Mouse (Mus musculus) CD8-positive naive resting alpha-beta T cell, adult 2 months (primary cell): ENCODE measurements around the gene Chrm5.

Experiments
- DNase-seq, 2 experiments: peaks; one replicate each; pipeline ENCODE4 v3.0.0; 2022; ENCODE audit warnings: low read depth in 2 of 2, low spot score in 2 of 2

Chrm5 gene

DNA sequence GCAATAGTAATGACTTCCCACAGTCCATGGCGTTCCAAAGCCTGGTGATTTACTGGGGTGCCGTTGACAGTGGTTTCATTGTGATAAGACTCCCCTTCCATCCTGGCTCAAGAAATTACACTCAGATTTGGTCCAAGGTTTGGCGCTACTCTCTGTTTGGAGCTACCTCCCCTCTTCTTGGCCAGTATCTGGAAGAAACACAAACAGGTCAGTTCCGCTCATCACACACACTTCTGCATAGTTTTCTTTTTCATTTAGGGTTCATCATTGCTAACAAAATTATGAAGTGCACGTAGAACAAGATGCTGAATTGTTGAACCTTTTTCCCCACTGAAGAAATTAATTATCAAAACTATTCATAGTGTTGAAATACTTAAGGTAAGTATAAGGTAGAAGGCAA is at the start of gene Chrm5:
Gene Chrm5, minus strand, starts transcription at position 101 of the 400 bp plus-strand sequence.
- DNase-seq = no peak

DNA sequence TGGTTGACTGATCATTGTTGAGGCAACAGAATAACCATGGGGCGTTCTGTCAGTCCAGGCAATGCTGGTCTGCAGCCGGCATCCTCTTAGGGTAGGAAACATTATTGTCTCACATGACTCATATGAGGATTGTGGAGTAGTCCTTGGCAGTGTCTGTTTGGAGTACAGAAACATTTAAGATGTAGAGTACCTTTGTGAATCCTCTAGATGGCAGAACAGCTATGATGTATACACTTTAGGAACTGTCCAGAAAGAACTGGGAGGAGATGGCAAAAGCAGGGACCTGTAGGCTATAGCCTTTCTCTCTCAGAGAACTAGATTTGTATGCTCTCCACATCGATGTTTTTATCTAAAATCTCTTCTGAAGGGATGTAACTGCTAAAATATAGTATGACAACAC is 46.4 kb upstream of the Chrm5 start:
- DNase-seq = no peak

DNA sequence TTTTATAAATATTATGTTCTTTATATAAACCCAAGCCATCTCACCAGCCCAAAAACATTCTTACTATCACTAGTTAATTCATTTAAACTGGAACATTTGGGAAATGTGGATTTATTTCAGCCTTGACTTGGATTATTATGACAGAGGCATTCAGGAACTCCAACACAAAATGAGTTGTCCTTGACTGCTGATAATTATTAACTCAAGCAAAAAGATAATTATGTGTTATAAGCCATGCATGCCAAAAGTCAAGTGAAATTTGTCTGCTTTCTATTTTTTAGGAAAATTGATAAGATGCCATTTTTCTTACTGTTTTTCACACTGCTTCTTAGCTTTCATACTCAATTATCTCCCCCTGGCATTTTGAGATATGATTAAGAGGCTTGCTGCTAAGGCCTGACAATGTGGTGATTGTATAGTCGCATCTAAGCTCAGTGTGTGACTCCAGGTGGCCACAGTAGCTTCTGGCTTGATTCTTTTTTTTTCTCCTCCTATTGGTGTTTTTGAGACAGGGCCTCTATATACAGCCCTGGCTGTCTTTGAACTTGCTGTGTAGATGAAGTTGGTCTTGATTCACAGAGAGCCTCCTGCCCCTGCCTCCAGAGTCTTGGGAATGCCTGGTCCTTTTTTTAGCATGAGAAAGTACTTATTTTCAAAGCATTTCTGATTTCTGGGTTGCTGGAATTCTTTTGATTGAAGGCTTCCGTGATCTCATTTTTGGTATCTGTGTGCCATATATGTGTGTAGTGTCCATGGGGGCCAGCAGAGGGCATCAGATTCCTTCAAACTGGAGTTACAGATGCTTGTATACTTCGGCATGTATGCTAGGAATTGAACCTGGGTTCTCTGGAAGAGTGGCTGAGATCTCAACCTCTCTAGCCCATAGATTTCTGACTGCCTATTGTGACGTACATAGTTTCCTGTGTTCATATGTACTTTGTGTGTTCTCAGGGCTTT is 40.2 kb upstream of the Chrm5 start:
- DNase-seq = no peak

DNA sequence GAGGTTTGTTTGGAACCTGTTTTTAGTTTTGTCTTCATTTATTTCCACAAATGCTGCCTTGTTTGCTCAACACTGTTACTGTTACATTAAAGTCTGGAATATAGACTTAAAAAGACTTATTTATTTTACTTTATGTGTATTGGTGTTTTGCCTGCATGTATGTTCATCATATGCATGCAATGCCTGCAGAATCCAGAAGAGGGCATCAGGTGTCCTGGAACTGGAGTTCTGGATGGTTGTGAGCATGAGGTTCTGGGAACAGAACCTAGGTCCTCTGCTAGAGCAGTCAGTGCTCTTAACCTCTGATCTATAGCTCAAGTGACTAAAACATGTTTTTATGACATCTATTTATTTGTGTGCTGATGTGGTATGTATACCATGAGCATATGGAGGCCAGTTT is 38.0 kb upstream of the Chrm5 start:
- no peak for DNase-seq

DNA sequence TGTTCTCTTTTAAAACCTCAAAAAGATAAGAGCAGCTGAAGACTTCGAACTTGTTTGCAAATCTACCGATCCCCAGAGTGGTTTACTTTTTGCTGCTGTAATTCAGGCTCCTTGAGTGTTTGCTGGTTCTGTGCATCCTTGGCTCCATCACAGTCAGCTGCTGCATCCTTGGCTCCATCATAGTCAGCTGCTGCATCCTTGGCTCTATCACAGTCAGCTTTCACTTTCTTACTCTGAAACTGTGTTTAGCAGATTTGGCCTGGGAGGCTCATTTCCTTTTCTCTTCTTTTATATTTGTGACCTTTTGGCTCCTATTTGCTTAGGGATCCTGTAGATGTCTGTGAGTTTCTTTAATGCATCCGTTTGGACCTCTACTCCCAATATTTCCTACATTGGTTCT is 36.6 kb upstream of the Chrm5 start:
- no peak for DNase-seq

DNA sequence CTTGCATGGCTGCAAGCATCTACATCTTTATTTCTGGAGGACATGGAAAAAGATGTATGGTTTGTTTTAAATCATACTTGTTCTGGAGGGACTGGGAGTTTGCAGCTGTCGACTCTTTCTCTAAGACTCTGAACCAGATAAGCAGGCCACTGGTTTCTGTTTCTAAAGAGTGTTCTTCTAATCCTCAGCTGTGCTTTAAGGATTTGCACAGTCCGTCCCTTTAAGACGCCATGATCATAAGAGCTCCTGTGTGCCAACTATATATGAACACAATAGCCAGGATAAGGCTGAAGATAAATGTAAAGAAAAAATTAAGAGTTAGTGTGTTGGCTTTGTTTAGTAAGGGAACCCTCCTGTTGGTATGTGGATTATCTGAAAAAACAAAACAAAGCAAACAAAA is 36.2 kb upstream of the Chrm5 start:
- DNase-seq = no peak

DNA sequence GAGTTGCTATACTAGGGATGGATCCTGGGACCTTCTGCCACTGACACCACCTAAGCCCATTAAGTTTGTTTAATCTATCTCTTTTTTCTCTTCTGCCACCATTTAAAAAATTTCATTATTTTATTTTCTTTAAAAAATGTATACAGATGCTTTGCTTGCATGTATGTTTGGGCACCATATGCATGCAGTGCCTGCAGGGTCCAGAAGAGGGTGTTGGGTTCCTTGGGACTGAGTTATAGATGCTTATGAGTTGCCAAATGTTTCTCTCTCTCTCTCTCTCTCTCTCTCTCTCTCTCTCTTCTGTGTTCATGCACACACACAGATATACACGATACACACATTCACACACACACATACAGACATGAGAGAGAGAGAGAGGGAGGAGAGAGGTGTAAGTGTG is 32.5 kb upstream of the Chrm5 start:
- peak in 1 of 2 experiments; percentile 43 for DNase-seq

DNA sequence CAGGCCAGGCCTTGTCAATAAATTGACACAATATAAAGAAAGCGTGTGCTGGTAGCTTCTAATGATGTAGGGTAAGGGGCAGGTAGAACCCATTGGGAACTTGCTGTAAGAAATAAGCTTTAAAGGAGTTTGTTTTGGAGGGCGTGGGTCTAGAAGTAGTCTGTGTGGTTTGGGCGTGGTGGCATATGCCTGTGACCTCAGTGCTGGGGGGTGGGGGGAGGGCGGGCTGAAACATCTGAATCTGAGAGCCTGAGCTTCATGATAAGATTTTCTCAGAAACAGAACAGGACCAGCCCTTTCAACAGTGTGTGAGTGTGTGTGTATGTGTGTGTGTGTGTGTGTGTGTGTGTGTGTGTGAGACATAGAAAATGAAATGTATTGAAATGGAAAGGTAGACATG is 29.6 kb upstream of the Chrm5 start:
- peak; percentile 58 to 59 for DNase-seq

DNA sequence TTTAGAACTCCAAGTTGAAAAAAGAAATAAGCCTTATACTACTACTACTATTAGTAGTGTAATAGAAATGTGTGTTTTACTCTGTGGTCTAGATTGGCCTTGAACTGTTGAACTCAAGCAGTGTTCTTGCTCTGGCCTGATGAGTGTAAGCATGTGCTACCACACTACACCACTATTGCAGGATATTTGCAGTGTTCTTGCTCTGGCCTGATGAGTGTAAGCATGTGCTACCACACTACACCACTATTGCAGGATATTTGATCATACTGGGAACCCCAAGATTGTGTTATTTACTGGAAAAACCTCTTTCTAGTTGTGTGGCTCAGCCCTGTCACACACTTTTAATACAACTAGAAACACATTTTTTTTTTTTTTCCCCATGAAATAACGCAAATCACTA is 26.9 kb upstream of the Chrm5 start:
- DNase-seq = peak in 1 of 2 experiments; percentile 19

DNA sequence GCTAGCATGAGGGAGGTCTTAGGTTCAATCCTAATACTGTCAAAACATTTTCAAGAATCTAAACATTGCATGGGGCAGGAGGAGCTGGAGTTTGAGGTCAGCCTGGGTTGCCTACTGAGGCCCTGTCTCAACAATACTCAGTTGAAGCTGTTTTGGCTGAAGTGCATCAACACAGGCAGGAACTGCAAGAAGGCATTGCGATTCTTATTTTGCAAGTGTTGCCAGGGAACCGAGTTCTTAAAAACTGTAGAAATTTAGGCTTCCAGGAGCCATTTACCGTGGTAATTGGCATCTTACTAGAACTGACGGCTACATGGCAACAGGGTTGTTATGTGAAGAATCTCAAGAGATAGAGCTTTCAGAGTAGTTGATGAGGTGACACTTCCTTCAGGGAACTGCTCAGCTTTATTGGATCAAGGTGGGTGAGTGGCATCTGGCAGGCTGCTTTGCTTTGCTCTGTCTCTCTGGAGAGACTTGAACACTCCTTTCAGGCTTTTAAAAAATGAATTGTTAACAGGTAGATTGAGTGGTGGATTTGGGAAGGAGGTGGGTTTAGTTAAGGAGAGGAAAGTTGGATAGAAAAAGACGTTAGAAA is 26.4 kb upstream of the Chrm5 start:
- peak; percentile 24 to 26 for DNase-seq

DNA sequence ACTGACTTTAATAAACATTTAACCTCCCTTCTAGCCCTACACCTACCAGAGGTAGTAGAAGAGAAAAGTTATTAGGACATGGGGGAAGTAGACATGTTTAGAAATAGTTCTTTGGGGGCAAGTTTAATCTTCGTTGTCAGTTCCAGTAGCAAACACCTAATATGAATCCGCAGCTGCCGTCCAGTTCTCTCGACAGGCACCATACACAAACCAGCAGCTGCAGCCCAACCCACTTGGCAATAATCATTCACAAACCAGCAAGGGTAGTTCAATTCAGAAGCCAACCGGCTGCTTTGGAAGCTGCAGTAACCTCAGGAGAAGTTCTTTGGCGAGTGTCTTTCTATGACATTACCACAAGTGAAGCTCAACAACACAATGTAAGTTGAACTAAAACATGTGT is 23.4 kb upstream of the Chrm5 start:
- no peak for DNase-seq

DNA sequence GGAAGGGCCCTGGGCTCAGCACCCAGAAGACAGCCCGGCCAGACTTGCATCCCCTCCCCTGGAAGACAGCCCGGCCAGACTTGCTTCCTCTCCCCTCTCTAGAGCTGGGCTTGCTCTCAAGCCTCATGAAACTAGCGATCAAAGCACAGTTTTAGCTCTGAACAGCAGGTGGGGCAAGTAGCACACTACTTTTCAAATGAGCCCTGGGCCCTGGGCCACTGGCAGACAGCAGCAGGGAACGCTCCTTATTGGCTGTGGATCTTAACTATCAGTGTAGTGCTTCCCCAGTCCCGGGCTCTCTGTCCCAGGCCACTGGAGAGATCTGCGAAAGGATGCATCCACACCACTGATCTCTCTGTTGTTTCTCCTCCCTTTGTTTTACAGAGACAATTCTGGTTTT is 20.6 kb upstream of the Chrm5 start:
- DNase-seq = peak; percentile 74 to 79

DNA sequence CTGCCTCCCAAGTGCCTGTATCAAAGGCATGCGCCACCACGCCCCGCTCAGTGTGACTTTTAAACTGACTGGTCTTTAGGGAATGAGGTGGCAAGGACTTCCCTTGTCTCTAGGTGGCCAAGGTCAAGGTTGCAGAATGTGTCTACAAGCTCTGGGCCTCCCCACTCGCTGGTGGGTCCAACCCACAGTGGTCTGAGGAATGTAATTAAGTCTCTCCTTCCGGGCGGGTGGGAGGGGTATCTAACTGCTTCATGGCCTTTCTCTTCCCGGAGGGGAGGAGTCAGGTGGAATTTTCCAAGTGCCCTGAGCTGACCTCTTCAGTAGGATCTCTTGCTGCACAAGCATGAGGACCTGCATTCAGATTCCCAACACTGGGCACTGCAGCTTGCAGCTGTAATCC is 17.3 kb upstream of the Chrm5 start:
- DNase-seq = no peak

DNA sequence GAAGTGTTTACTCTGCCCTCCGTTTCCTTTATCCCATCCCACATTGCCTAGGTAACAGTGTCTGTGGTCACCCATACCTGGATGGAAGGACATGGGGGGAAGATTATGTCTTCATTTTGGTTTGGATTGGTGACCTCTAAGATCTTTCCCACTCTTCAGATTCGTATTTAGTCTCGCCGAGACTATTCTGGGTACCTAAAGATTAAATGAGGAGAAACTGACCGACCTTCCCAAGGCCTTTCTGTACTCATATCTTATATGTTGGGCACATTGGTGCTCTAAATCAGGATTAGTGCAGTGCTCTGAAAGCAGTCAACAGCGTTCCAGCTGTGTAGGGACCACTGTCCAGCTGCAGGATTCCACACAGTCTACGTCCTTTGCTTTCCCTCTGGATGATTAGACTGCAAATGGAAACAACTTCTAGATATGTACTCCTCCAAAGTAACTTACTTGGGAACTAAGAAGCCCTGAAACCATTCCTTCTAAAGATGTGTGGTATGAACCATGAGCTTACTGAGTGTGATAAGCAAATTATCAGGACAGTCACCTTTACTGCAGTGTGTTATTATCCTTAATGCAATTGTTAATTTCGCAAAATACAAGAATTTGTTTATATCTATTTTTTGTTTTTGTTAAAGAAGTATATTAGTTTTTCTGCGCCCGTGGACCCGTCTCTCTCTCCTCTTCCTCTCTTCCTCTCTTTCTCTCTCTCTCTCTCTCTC is 13.1 kb upstream of the Chrm5 start:
- DNase-seq = no peak

DNA sequence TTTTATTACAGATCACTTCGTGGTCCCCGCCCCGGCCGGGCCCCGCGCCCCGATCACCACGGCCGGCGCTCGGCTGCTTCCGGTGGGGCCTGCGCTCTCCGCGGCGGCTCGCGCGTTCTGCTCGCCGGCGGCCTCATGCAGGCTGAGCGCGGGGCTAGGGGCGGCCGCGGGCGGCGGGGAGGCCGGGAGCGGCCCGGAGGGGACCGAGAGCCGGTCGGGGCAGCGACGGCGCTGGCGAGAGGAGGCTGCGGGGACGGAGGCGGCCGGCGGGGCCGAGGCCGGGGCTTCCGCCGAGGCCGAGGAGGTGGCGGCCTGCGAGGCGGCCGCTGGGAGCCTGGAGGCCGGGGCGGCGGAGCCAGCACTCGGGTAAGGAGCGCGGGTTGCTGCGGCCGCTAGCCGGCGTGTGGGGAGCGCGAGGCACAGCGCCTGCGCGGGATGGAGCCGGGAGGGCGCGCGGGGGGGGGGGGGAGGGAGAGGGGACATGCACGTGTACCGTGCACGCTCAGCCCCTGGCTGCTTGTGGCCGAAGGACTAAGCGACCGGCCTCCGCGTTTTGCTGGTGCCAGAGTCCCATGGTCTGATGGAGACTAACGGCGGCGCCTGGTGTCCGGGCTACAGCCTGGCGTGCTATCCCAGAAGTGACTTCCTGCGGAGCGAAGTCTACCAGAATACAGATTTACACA is 12.4 kb upstream of the Chrm5 start, which contains the start of gene Aven:
Gene Aven, plus strand, starts transcription at position 109 of the 683 bp plus-strand sequence.
- peak; percentile 49 to 53 for DNase-seq

DNA sequence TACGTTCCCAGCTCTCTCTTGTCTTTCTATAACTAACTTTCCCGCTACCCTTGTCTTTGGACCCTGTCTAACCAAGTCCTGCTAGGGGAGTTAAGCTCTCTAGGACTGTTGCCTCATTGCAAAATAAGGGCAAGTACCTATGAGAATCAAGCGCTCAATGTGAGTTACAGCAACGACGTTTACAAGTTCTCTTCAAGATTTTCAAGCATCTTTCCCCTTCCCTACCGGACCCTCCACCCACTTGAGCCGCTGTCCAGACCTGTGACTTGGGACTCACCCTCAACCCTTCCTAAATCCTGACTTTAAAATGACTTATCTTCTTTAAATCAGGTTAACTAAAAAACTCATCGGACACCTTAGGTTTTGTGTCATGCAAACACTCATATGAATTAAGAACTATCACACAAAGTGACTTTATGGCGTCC is 11.9 kb upstream of the Chrm5 start:
- no peak for DNase-seq

DNA sequence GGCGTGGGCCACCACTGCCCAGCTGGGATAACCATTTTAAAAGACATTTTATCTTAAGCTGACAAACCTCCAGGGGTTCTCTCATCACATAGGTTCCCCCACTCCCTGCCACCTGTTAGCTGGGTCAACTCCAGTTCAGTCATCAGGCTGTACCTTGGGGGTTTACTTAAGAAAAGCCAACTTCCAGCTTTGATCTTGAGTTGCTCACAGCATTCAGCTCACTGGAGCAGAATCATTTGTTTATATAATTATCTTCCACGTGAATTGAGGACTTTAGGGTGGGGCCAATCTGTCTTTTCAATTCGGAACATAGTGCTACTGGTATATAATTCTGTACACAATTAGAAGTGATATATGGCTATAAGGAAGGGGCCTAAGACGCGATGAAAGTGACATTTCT is 11.1 kb upstream of the Chrm5 start:
- no peak for DNase-seq

DNA sequence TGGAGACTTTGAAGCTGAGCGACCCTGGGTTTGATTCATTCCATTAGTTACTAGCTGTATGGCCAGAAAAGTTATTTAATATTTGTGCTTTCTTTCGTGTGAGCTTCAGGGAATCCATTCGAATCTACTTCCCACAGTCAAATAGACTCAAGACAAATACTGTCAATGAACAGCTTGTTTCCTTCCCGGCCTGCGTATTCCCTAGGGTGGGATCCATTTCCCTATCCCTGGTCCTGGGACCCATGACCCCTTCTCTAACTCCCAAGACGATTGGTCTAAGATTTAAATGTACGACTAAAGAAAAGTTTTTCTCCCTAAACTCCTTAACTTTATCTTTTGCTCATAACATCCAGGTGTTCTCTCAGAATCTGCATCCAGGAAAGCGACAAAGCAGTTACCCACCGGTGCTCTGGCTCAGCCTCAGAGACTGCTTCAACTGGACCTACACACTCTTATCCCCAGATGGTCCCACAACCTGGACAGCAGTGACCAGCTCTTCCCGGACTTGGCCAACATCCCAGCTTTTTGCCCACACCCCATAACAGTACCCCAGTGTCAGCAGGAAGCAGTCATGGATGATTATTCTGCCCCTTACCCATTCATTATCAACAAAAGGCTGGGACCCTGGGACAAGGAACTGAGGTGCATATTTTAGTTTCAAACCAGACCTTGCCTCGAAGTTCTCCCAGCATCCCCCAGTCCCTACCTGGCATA is 10.1 kb upstream of the Chrm5 start:
- no peak for DNase-seq

DNA sequence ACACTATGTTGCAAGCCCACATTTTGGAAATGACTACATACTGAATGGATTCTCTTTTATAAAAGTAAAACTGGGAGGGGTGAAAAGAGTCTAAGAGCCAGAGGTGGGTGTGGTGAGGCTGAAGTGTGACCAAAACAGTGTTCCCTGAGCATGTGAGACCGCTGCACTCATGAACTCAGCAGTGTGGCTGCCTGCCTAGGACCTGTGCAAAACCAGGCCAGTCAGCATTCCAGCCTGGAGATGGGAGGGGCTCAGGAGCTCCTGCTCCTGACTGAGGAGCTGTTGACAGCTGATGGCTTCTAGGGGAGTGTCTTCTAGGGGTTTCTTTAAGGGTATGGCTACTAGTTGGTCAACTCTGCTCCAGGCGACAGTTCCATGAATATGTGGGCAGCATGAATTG is 4.3 kb upstream of the Chrm5 start:
- no peak for DNase-seq

DNA sequence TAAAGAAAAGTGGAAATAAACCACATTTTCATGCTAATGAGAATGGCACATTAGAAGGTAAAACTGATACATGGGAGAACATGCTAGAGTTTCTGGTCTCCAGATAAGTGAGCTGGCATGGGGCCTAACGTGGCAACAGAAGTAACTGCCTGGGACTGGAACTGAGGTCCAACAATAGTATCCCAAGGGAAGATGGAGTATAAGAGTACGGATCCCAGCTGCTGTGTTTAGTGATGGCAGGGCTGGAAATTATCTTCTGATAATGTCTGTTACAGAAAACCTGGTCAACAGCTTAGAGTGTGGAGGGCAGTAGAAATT is 2.7 kb upstream of the Chrm5 start:
- no peak for DNase-seq
